Mouse (Mus musculus) kidney, embryonic 16.5 days (tissue): ENCODE measurements at regions not wholly inside any gene's neighbourhood (a gene's known extent, or its start where the extent isn't known, plus 50 kb on each side); places are given as distances from the start of the nearest gene placed in this dataset.
A peak's percentile ranks its signal among the peaks of the same experiment; 100 is the strongest.

Experiments
- ATAC-seq: fragments of 200-750 bp; cut with Nextera tagmentation; 2 replicates; pipeline ENCODE4 v1.8.0; 2017; ENCODE audit warnings: moderate TSS enrichment; ENCODE audit not compliant: low FRiP score, low TSS enrichment
- H3K27ac ChIP-seq: fragments of 300-500 bp; sonication (generic); 2 replicates; pipeline ENCODE4 v1.5.1; 2014; ENCODE audit warnings: low read length
- H3K27me3 ChIP-seq: fragments of 300-500 bp; sonication (generic); 2 replicates; pipeline ENCODE4 v1.6.1; 2014; ENCODE audit warnings: low read length, control low read depth, mixed read lengths; ENCODE audit not compliant: insufficient read depth
- H3K36me3 ChIP-seq: fragments of 300-500 bp; sonication (generic); 2 replicates; pipeline ENCODE4 v1.6.1; 2014; ENCODE audit warnings: low read length, control low read depth, mixed read lengths; ENCODE audit not compliant: insufficient read depth
- H3K4me1 ChIP-seq: fragments of 300-500 bp; sonication (generic); 2 replicates; pipeline ENCODE4 v1.6.1; 2014; ENCODE audit warnings: low read length, control low read depth, mixed read lengths; ENCODE audit not compliant: insufficient read depth
- H3K4me2 ChIP-seq: fragments of 300-500 bp; sonication (generic); replicated peaks from 2 replicates; pipeline ENCODE4 v1.6.1; 2014; ENCODE audit warnings: low read depth, low read length
- H3K4me3 ChIP-seq: fragments of 300-500 bp; sonication (generic); 2 replicates; pipeline ENCODE4 v1.5.1; 2014; ENCODE audit warnings: mild to moderate bottlenecking, low read length
- H3K9ac ChIP-seq: fragments of 300-500 bp; sonication (generic); replicated peaks from 2 replicates; pipeline ENCODE4 v1.6.1; 2014; ENCODE audit warnings: low read length
- H3K9me3 ChIP-seq: fragments of 300-500 bp; sonication (generic); 2 replicates; pipeline ENCODE4 v1.6.1; 2016; ENCODE audit warnings: low read length, control low read depth
- WGBS: fragments of 180-500 bp; shearing (Covaris S2); extraction: QIAGEN DNeasy Blood & Tissue Kit; methylation state at CpG from one replicate; pipeline ENCODE4 v1.1.7; 2014; 5-methylcytosine and 5-hydroxymethylcytosine counted together

GRCm38 (mm10) chr5:91270747-91271146, 131.3 kb downstream of the Areg start:
- no peak for ATAC-seq
- Histone ChIP-seq H3K4me3 (no peak overlapping the region), H3K27me3 (no peaks in the 10 kb centered on the region), H3K4me1 (no peaks in the 10 kb centered on the region), H3K9me3 (no peaks in the 10 kb centered on the region), H3K36me3 (no peaks in the 10 kb centered on the region), H3K9ac (no peak overlapping the region), H3K27ac (no peak overlapping the region), H3K4me2 (no peak overlapping the region)
- WGBS, result 71% methylated on average over 1 of the region's 1 CpGs

GRCm38 (mm10) chr5:91271416-91271815, 131.4 kb downstream of the Btc start:
- Histone ChIP-seq H3K36me3 (no peaks in the 10 kb centered on the region), H3K27me3 (no peaks in the 10 kb centered on the region), H3K27ac (no peak overlapping the region), H3K4me3 (no peak overlapping the region), H3K4me2 (no peak overlapping the region), H3K4me1 (no peaks in the 10 kb centered on the region), H3K9me3 (no peaks in the 10 kb centered on the region), H3K9ac (no peak overlapping the region)
- ATAC-seq, result no peak

GRCm38 (mm10) chr5:91274411-91274810, 128.4 kb downstream of the Btc start:
- H3K9me3 ChIP-seq, result no peaks in the 10 kb centered on the region
- ATAC-seq, result no peak
- no peaks in the 10 kb centered on the region for H3K27me3 ChIP-seq
- H3K4me2 ChIP-seq, result no peak overlapping the region
- H3K4me1 ChIP-seq, result no peaks in the 10 kb centered on the region
- no peaks in the 10 kb centered on the region for H3K36me3 ChIP-seq
- H3K27ac ChIP-seq, result no peak overlapping the region
- no peak overlapping the region for H3K4me3 ChIP-seq
- no peak overlapping the region for H3K9ac ChIP-seq
- 67% methylated on average over 3 of the region's 3 CpGs for WGBS

DNA sequence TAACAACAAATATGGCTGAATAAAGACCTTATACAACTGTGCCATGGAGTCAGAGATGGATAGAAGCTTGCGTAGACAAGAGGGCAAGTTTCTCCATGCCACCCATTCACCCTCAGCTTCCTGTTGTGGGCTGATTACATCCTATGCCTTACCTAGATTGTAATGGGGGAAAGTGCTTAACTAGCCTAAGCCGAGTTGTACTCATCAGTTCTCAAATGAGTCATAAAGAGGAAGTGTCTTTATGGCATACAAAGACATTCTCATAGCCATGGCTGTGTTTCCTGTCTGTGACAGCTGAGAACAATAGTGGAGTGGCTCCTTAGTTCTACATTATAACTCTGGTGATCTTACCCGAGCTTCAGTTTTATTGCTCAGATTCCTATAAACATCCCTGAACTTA, 124.3 kb downstream of the Btc start:
- no peaks in the 10 kb centered on the region for H3K9me3 ChIP-seq
- no peak overlapping the region for H3K9ac ChIP-seq
- WGBS, result 69% methylated on average over 3 of the region's 3 CpGs
- H3K27ac ChIP-seq, result no peak overlapping the region
- H3K27me3 ChIP-seq, result no peaks in the 10 kb centered on the region
- H3K4me2 ChIP-seq, result no peak overlapping the region
- H3K36me3 ChIP-seq, result no peaks in the 10 kb centered on the region
- no peak for ATAC-seq
- no peak overlapping the region for H3K4me3 ChIP-seq
- H3K4me1 ChIP-seq, result no peaks in the 10 kb centered on the region

DNA sequence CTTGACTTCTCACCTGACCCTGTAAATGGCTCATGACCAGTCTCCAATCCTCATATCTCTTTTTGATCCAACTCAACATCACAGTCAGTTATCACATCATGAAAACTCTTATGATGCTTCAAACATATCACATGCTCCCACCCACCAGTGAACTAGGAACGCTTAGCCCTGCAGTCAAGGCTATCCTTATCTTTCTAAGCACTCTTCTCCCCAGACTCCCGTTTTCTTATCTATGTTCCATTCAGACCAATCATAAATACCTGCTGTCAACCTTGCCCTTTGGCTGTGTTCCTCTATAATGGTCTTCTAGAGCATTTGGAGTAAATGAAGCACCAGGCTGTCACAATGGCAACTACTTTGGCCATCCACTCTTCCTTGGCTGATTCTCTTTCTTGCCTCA, 123.3 kb downstream of the Btc start:
- no peak overlapping the region for H3K4me3 ChIP-seq
- 74% methylated on average over 2 of the region's 2 CpGs for WGBS
- H3K27me3 ChIP-seq, result no peaks in the 10 kb centered on the region
- H3K9ac ChIP-seq, result no peak overlapping the region
- no peak overlapping the region for H3K27ac ChIP-seq
- ATAC-seq, result no peak
- no peaks in the 10 kb centered on the region for H3K4me1 ChIP-seq
- no peaks in the 10 kb centered on the region for H3K9me3 ChIP-seq
- H3K4me2 ChIP-seq, result no peak overlapping the region
- no peaks in the 10 kb centered on the region for H3K36me3 ChIP-seq

- no peaks in the 10 kb centered on the region for H3K36me3 ChIP-seq
- H3K27me3 ChIP-seq, result no peaks in the 10 kb centered on the region
- no peak overlapping the region for H3K4me3 ChIP-seq
- ATAC-seq, result no peak
- H3K27ac ChIP-seq, result no peak overlapping the region
- no peak overlapping the region for H3K9ac ChIP-seq
- H3K4me2 ChIP-seq, result no peak overlapping the region
- no peaks in the 10 kb centered on the region for H3K4me1 ChIP-seq
- H3K9me3 ChIP-seq, result no peaks in the 10 kb centered on the region
- WGBS, result 70% methylated on average over 7 of the region's 7 CpGs
Observed at GRCm38 (mm10) chr5:91282969-91283368, 119.8 kb downstream of the Btc start.

- no peaks in the 10 kb centered on the region for H3K9me3 ChIP-seq
- 24% methylated on average over 4 of the region's 4 CpGs for WGBS
- peak; percentile 54; the same call in 1 of the 2 replicates for ATAC-seq
Observed at GRCm38 (mm10) chr5:91293073-91293472, 109.7 kb downstream of the Btc start.

DNA sequence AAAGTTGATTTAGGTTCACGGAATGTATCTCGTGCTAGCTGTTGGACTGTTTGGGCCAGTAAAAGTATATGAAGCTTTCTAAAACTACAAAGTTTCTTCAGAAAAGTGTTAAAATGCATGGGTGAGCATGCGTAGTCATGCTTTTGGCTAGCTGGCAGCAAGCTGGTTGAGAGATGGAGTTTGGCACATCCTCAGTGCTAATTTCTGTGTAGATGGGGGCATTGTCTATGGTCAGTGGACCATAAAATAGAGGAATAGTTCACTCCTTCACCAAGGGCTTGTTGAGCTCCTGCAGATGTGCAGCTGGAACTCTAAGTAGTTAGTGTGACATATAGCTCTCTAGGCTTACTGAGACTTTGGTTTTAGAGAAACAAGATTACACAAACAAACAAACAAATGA, 107.8 kb downstream of the Btc start:
- Histone ChIP-seq H3K27me3 (no peaks in the 10 kb centered on the region), H3K4me1 (peaks cover 7% of the 10 kb centered on the region; the same call in 1 of the 2 replicates), H3K27ac (no peak overlapping the region), H3K36me3 (no peaks in the 10 kb centered on the region), H3K4me2 (no peak overlapping the region), H3K4me3 (no peak overlapping the region), H3K9me3 (no peaks in the 10 kb centered on the region), H3K9ac (no peak overlapping the region)
- no peak for ATAC-seq
- WGBS, result 77% methylated on average over 3 of the region's 3 CpGs

More at GRCm38 (mm10) chr5:91293073-91293472, 109.7 kb downstream of the Btc start:
- H3K27me3 ChIP-seq, result no peaks in the 10 kb centered on the region
- H3K36me3 ChIP-seq, result no peaks in the 10 kb centered on the region
- H3K27ac ChIP-seq, result no peak overlapping the region
- H3K4me3 ChIP-seq, result no peak overlapping the region
- no peak overlapping the region for H3K4me2 ChIP-seq
- no peak overlapping the region for H3K9ac ChIP-seq
- H3K4me1 ChIP-seq, result peaks cover 7% of the 10 kb centered on the region; the same call in 1 of the 2 replicates

- ATAC-seq, result no peak
- Histone ChIP-seq H3K9ac (no peak overlapping the region), H3K4me2 (no peak overlapping the region), H3K4me1 (peaks cover 7% of the 10 kb centered on the region; the same call in 1 of the 2 replicates), H3K27ac (no peak overlapping the region), H3K36me3 (no peaks in the 10 kb centered on the region), H3K9me3 (no peaks in the 10 kb centered on the region), H3K27me3 (no peaks in the 10 kb centered on the region), H3K4me3 (no peak overlapping the region)
- WGBS, result 77% methylated on average over 2 of the region's 2 CpGs
Observed at GRCm38 (mm10) chr5:91297068-91297467, 105.7 kb downstream of the Btc start.

DNA sequence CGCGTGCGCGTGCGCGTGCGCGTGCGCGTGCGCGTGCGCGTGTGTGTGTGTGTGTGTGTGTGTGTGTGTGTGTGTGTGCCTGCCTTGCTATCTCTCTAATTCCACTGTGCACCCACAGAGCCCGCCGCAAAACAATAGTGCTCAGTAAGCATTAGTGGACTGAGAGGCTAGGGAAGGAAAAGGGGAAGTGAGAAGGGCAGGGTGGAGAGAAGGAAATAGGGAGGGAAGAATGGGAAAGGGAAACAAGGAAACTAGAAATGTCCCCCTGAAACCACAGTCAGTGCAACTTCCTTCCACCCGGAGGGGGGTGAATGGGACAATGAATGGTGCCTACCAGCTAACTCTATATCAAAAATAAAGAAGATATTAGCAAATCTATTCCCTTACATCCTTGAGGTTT, 100.7 kb downstream of the Btc start:
- Histone ChIP-seq H3K27ac (no peak overlapping the region), H3K4me2 (no peak overlapping the region), H3K9me3 (no peaks in the 10 kb centered on the region), H3K4me3 (no peak overlapping the region), H3K36me3 (no peaks in the 10 kb centered on the region), H3K4me1 (0 out of 2 replicates have a peak, but pooled peaks cover 5% of the 10 kb centered on the region), H3K27me3 (no peaks in the 10 kb centered on the region), H3K9ac (no peak overlapping the region)
- no peak for ATAC-seq
- WGBS, result 92% methylated on average over 15 of the region's 17 CpGs
